Mouse (Mus musculus) heart, embryonic 14.5 days (tissue): ENCODE measurements around the gene Zbtb22. TPM values are rescaled to one million over a fixed set of nuclear protein-coding genes. Genes with fewer than 3 reads are reported as not detected.

Experiments
- ATAC-seq: fragments of 200-750 bp; cut with Nextera tagmentation; 2 replicates; pipeline ENCODE4 v1.8.0; 2017; ENCODE audit warnings: low read depth, moderate TSS enrichment; ENCODE audit not compliant: insufficient number of reproducible peaks, insufficient read depth, low FRiP score
- H3K27ac ChIP-seq, 2 experiments: fragments of 200-500 bp in 1 of 2; fragments of 300-500 bp in 1 of 2; sonication (generic) in 1 of 2; replicated peaks in 1 of 2; 2 replicates each; pipeline ENCODE4 v1.5.1; 2012 to 2014; ENCODE audit warnings: low read depth in 2 of 2, low read length in 2 of 2, control low read depth in 1 of 2, mild to moderate bottlenecking in 1 of 2, mixed read lengths in 1 of 2; ENCODE audit not compliant: control insufficient read depth in 1 of 2, insufficient read depth in 1 of 2
- H3K27me3 ChIP-seq: fragments of 300-500 bp; sonication (generic); 2 replicates; pipeline ENCODE4 v1.6.1; 2014; ENCODE audit warnings: mild to moderate bottlenecking, low read length, control low read depth; ENCODE audit not compliant: control insufficient read depth, insufficient read depth
- H3K36me3 ChIP-seq: fragments of 300-500 bp; sonication (generic); 2 replicates; pipeline ENCODE4 v1.6.1; 2014; ENCODE audit warnings: mild to moderate bottlenecking, control low read depth, low read length, mixed read lengths; ENCODE audit not compliant: control insufficient read depth, insufficient read depth
- H3K4me1 ChIP-seq, 2 experiments: fragments of 200-500 bp in 1 of 2; fragments of 300-500 bp in 1 of 2; sonication (generic) in 1 of 2; 2 replicates each; pipeline ENCODE4 v1.6.1; 2012 to 2014; ENCODE audit warnings: low read length in 2 of 2, control low read depth in 1 of 2, mixed read lengths in 1 of 2; ENCODE audit not compliant: control insufficient read depth in 2 of 2, insufficient read depth in 2 of 2
- H3K4me2 ChIP-seq: fragments of 300-500 bp; sonication (generic); 2 replicates; pipeline ENCODE4 v1.6.1; 2014; ENCODE audit warnings: mild to moderate bottlenecking, low read length
- H3K4me3 ChIP-seq, 2 experiments: fragments of 200-500 bp in 1 of 2; fragments of 300-500 bp in 1 of 2; sonication (generic) in 1 of 2; 2 replicates each; pipeline ENCODE4 v1.5.1; 2012 to 2014; ENCODE audit warnings: low read length in 2 of 2, mild to moderate bottlenecking in 2 of 2, control low read depth in 1 of 2, low read depth in 1 of 2, moderate library complexity in 1 of 2; ENCODE audit not compliant: control insufficient read depth in 1 of 2, insufficient read depth in 1 of 2
- H3K9ac ChIP-seq: fragments of 300-500 bp; sonication (generic); 2 replicates; pipeline ENCODE4 v1.6.1; 2014; ENCODE audit warnings: mild to moderate bottlenecking, low read length
- H3K9me3 ChIP-seq: fragments of 300-500 bp; sonication (generic); 2 replicates; pipeline ENCODE4 v1.6.1; 2016; ENCODE audit warnings: low read length, control low read depth; ENCODE audit not compliant: control insufficient read depth
- WGBS: fragments of 180-500 bp; shearing (Covaris S2); extraction: QIAGEN DNeasy Blood & Tissue Kit; methylation state at CpG from one replicate; pipeline ENCODE4 v1.1.7; 2014; 5-methylcytosine and 5-hydroxymethylcytosine counted together
- polyA plus RNA-seq: library from polyadenylated mRNA; unstranded; fragments of >200 nt; fragmentation: Nextera tagmentation; extraction: Ambion mirVana; gene quantifications from 2 replicates; pipeline ENCODE4 v1.2.1, GENCODE M21; 2014

Gene Zbtb22
- polyA plus RNA-seq, 1 experiment from 2014 or later: 8.9 TPM

DNA sequence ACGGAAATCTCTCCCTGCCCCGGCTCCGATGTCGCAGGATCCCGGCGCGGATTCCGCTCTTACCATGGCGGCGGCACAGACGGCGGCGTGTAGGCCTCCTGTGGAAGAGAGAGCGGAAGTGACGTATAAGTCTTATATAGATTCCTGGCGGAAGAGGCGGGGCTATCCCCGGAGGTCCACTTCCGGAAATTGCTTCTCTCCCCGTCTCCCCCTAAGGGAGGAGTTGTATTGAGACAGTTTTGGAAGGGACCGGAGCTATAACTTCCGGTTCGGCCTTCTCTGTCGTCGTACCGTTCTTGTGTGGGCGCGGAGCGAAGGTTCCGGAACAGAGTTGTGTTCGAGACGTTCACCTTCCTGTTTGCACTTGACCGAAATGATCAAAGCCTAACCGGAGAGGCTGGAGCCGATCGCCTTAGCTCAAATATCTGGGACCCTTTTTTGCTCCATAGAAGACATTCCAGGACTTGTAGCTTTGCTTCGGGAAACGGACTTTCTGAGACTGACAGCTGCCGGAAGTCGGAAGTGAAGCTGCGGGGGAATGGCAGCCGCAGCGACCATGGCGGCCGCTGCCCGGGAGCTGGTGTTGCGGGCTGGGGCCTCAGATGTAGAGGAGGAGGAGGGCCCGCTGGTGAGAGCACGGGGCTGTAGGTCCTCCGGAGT is 40.0 kb downstream of the Zbtb22 start, which contains the start of the genes Vps52 and Rps18:
Gene Vps52 (plus strand): TSS at position 258 of the 660 bp plus-strand sequence.
Gene Rps18 (minus strand): TSS at position 447 of the 660 bp plus-strand sequence.
- under 1% methylated on average over 50 of the region's 50 CpGs for WGBS

DNA sequence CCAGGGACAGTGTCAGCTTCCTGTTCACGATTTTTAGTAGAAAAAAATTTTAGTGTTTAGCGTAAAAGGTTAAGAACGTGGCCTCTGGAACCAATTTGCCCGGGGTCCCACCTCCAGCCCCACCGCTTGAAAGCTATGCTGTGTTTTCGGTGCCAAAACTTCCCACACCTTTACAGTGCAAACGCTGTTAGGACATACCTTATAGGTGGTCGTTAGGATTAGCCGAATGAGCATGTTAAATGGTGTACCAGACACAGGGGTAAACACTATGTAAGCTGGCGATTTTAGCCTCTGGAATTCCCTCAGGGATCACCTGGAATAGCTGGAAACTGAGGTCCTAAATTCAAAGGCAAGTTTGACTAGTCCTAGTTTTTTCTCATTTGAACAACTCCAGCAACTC is 40.6 kb downstream of the Zbtb22 start:
- 6% methylated on average over 10 of the region's 10 CpGs for WGBS
- Histone ChIP-seq H3K27ac (peak overlapping the region in 1 of 2 experiments; percentile 89; a peak in 2 of 4 replicates), H3K4me2 (peak overlapping the region; percentile 80), H3K9me3 (no peaks in the 10 kb centered on the region), H3K4me1 (peaks cover 8 to 39% of the 10 kb centered on the region in 2 experiments), H3K4me3 (peak overlapping the region; percentile 86 to 90), H3K9ac (peak overlapping the region; percentile 87), H3K27me3 (no peaks in the 10 kb centered on the region), H3K36me3 (peaks cover 67% of the 10 kb centered on the region)
- no peak for ATAC-seq

More for the DNA sequence above, 40.0 kb downstream of the Zbtb22 start, which contains the start of the genes Vps52 and Rps18:
- Histone ChIP-seq H3K27ac (peak within 1 kb of the TSS; percentile 89 to 93), H3K4me1 (peaks cover 13 to 42% of the 10 kb centered on the region in 2 experiments), H3K4me2 (peak within 1 kb of the TSS; percentile 80), H3K36me3 (peaks cover 60% of the 10 kb centered on the region), H3K9me3 (no peaks in the 10 kb centered on the region), H3K4me3 (peak within 1 kb of the TSS; percentile 86 to 90), H3K9ac (peak within 1 kb of the TSS; percentile 99), H3K27me3 (no peaks in the 10 kb centered on the region)
- peak; percentile 80 for ATAC-seq

DNA sequence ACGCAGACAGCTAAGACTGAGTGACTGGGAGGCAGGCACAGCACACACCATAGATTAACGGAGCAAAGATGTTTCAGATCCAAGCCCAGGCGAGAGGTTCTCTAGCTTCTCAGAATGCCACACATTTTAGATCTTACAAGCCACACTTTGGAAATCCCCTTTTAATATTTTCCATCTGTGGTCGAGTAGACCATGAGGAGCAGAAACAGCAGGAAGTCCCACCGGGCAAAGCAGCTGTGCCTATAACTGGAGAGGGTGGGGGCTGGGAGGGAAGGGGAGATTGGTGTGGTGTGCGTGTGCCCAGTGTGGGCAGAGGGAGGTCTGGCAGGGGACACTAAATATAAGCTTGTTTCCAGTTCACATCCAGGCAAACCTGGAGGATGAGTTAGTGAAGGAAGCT is 41.8 kb downstream of the Zbtb22 start:
- Histone ChIP-seq H3K27me3 (no peaks in the 10 kb centered on the region), H3K36me3 (peaks cover 69% of the 10 kb centered on the region), H3K9me3 (no peaks in the 10 kb centered on the region), H3K4me3 (no peak overlapping the region), H3K4me2 (no peak overlapping the region), H3K9ac (no peak overlapping the region), H3K27ac (no peak overlapping the region), H3K4me1 (peaks cover 5 to 28% of the 10 kb centered on the region in 2 experiments)
- 91% methylated on average over 6 of the region's 6 CpGs for WGBS
- no peak for ATAC-seq

- ATAC-seq: no peak
- H3K36me3 ChIP-seq: peaks cover 69% of the 10 kb centered on the region
- H3K9me3 ChIP-seq: no peaks in the 10 kb centered on the region
- no peak overlapping the region for H3K4me3 ChIP-seq
- no peaks in the 10 kb centered on the region for H3K27me3 ChIP-seq
- H3K4me2 ChIP-seq: no peak overlapping the region
- H3K9ac ChIP-seq: no peak overlapping the region
- H3K4me1 ChIP-seq: peaks cover 5 to 19% of the 10 kb centered on the region in 2 experiments
- 93% methylated on average over 11 of the region's 11 CpGs for WGBS
- no peak overlapping the region for H3K27ac ChIP-seq
Observed at GRCm38 (mm10) chr17:33958451-33958850, 42.7 kb downstream of the Zbtb22 start.

DNA sequence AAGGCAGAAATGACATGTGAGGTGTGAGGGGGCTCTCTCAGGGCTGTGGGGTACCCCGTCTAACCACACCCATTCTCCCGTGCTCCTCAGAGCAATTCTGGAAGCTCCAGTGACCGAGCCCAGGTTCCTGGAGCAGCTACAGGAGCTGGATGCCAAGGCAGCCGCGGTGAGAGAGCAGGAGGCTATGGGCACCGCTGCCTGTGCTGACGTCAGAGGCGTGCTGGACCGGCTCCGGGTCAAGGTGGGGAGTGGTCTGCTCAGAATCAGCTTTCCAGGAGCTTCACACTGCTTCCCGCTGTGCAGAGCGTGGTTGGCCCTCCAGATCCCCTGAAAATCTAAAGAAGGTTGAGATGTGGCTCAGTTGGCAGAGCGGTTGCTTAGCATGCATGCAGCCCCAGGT is 43.4 kb downstream of the Zbtb22 start:
- Histone ChIP-seq H3K4me1 (peaks cover 3 to 12% of the 10 kb centered on the region in 2 experiments), H3K9me3 (no peaks in the 10 kb centered on the region), H3K27me3 (no peaks in the 10 kb centered on the region), H3K4me3 (no peak overlapping the region), H3K9ac (no peak overlapping the region), H3K36me3 (peaks cover 64% of the 10 kb centered on the region), H3K27ac (no peak overlapping the region), H3K4me2 (no peak overlapping the region)
- WGBS: 93% methylated on average over 13 of the region's 13 CpGs
- no peak for ATAC-seq

DNA sequence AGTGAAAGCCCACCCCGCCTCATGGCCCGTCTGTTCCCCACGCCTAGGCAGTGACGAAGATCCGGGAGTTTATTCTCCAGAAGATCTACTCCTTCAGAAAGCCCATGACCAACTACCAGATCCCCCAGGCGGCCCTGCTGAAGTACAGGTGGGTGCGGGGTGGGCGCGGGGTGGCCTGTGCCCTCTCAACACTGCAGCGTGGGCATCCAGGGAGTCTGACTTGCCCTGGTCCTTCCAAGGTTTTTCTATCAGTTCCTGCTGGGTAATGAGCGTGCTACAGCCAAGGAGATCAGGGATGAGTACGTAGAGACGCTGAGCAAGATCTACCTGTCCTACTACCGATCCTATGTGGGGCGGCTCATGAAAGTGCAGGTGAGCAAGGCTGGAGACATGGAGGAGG is 44.2 kb downstream of the Zbtb22 start:
- no peaks in the 10 kb centered on the region for H3K9me3 ChIP-seq
- no peak overlapping the region for H3K4me3 ChIP-seq
- H3K4me2 ChIP-seq: no peak overlapping the region
- no peaks in the 10 kb centered on the region for H3K27me3 ChIP-seq
- peaks cover 64% of the 10 kb centered on the region for H3K36me3 ChIP-seq
- no peak overlapping the region for H3K9ac ChIP-seq
- no peak overlapping the region for H3K27ac ChIP-seq
- ATAC-seq: no peak
- 92% methylated on average over 15 of the region's 15 CpGs for WGBS
- peaks cover 0 to 6% of the 10 kb centered on the region in 2 experiments; a peak in 1 of 4 replicates for H3K4me1 ChIP-seq

GRCm38 (mm10) chr17:33962876-33963275 is 47.2 kb downstream of the Zbtb22 start:
- Histone ChIP-seq H3K9ac (no peak overlapping the region), H3K36me3 (peaks cover 76% of the 10 kb centered on the region), H3K9me3 (no peaks in the 10 kb centered on the region), H3K4me1 (no peaks in the 10 kb centered on the region), H3K27me3 (no peaks in the 10 kb centered on the region), H3K27ac (no peak overlapping the region), H3K4me2 (no peak overlapping the region), H3K4me3 (no peak overlapping the region)
- 91% methylated on average over 7 of the region's 7 CpGs for WGBS
- ATAC-seq: no peak
